ENCODE assay signal across 8 mouse cellular contexts in the genomic region with DNA sequence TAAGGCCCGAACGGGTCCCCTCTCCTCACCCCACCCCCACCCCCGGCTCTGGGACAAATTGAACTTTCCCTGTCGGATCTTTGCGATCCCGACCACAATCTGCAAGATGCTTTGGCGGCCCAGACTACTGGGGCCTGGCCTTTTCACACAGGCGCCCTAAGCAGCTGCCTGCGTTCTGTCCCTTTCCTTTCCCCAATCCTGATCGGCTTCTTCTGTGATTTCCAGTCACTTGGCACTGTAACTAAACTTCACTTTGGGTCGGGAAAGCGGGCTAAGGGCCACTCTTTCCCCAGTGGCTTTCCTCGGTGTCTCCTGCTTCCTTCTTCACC. TPM values are rescaled to one million over a fixed set of nuclear protein-coding genes. Genes with fewer than 3 reads are reported as not detected.
DNase-seq lines count a peak whose midpoint lies in the region; ATAC-seq and TF ChIP-seq lines count a peak whose summit lies in the region.

No protein-coding gene starts in this region.

- H3K9me3 ChIP-seq in hindbrain, embryonic 14.5 days (ENCODE audit: control insufficient read depth, low read length) = no peaks in the 10 kb centered on the region
- H3K9me3 ChIP-seq in midbrain, embryonic 14.5 days (ENCODE audit: control insufficient read depth, low read length) = no peaks in the 10 kb centered on the region

- peaks cover 34% of the 10 kb centered on the region for H3K4me1 ChIP-seq in hindbrain, embryonic 14.5 days (replicated peaks; ENCODE audit: control insufficient read depth, insufficient read depth, low read length)
- peaks cover 33% of the 10 kb centered on the region for H3K4me1 ChIP-seq in midbrain, embryonic 14.5 days (ENCODE audit: control insufficient read depth, insufficient read depth, low read length)

- H3K27ac ChIP-seq in layer of hippocampus, adult 2 months = peak overlapping the region; percentile 85
- H3K27ac ChIP-seq in hindbrain, embryonic 14.5 days = peak overlapping the region; percentile 83
- H3K27ac ChIP-seq in midbrain, embryonic 14.5 days (replicated peaks; ENCODE audit: low read depth, low read length) = peak overlapping the region; percentile 71

- WGBS in hindbrain, embryonic 14.5 days = 0% methylated on average over 13 of the region's 13 CpGs
- 0% methylated on average over 13 of the region's 13 CpGs for WGBS in midbrain, embryonic 14.5 days

- no peak for ATAC-seq in hindbrain, embryonic 14.5 days (ENCODE audit: low FRiP score)
- ATAC-seq in midbrain, embryonic 14.5 days (ENCODE audit: low FRiP score, low TSS enrichment) = no peak

- no peak for TF ChIP-seq CTCF in layer of hippocampus, adult 2 months (conservative IDR thresholded peaks at IDR 0.05)

- no peaks in the 10 kb centered on the region for H3K27me3 ChIP-seq in hindbrain, embryonic 14.5 days (ENCODE audit: control insufficient read depth, insufficient read depth, low read length)
- no peaks in the 10 kb centered on the region for H3K27me3 ChIP-seq in midbrain, embryonic 14.5 days (ENCODE audit: control insufficient read depth, insufficient read depth, low read length)

- DNase-seq in layer of hippocampus, adult 2 months (ENCODE audit: low spot score in 2 of 2) = no peak
- DNase-seq in layer of hippocampus, adult 8-10 months (ENCODE audit: low spot score in 2 of 2) = no peak
- peak; percentile 35 for DNase-seq in c-Kit-positive CD71-negative TER-119-negative erythroid progenitor cells, embryonic 14.5 days (ENCODE audit: low read depth)
- DNase-seq in hindbrain, embryonic 14.5 days (ENCODE audit: low spot score) = no peak
- no peak for DNase-seq in midbrain, embryonic 14.5 days
- no peak for DNase-seq in yolk sac, embryonic 10.5 days (ENCODE audit: low spot score)
- DNase-seq in cerebellum, adult 11 months = no peak
- no peak for DNase-seq in layer of hippocampus, postnatal 25 days (ENCODE audit: extremely low spot score in 1 of 2, low spot score in 1 of 2)

- H3K4me2 ChIP-seq in hindbrain, embryonic 14.5 days (replicated peaks) = peak overlapping the region; percentile 91
- peak overlapping the region; percentile 84 for H3K4me2 ChIP-seq in midbrain, embryonic 14.5 days (ENCODE audit: low read length)

- 0 out of 2 replicates have a peak, but pooled peaks cover 8% of the 10 kb centered on the region for H3K36me3 ChIP-seq in hindbrain, embryonic 14.5 days (replicated peaks; ENCODE audit: control insufficient read depth, insufficient read depth)
- no peaks in the 10 kb centered on the region for H3K36me3 ChIP-seq in midbrain, embryonic 14.5 days (ENCODE audit: control insufficient read depth, insufficient read depth, low read length)

- H3K4me3 ChIP-seq in layer of hippocampus, adult 2 months = peak overlapping the region; percentile 87
- H3K4me3 ChIP-seq in hindbrain, embryonic 14.5 days (replicated peaks; ENCODE audit: low read length) = peak overlapping the region; percentile 57
- H3K4me3 ChIP-seq in midbrain, embryonic 14.5 days (replicated peaks; ENCODE audit: low read depth, low read length) = peak overlapping the region; percentile 63

- peak overlapping the region; percentile 66 for H3K9ac ChIP-seq in hindbrain, embryonic 14.5 days
- H3K9ac ChIP-seq in midbrain, embryonic 14.5 days (replicated peaks; ENCODE audit: low read length) = peak overlapping the region; percentile 63

RNA-seq across cellular contexts. Expression of a gene that starts 17.5 kb away (rescaled TPM):
- 10 to 100 TPM; 18.1 to 18.2 TPM for total RNA-seq in layer of hippocampus, adult 2 months (2021)
- total RNA-seq in layer of hippocampus, adult 8-10 months (2022) = 10 to 100 TPM; 16.9 to 18.6 (median 17.8) TPM
- polyA plus RNA-seq in hindbrain, embryonic 14.5 days (2014; fragmentation: Nextera tagmentation; extraction: Ambion mirVana) = 33.3 and 34.3 TPM in 2 replicates
- polyA plus RNA-seq in midbrain, embryonic 14.5 days (2014; fragmentation: Nextera tagmentation; extraction: Ambion mirVana) = 32.0 and 33.2 TPM in 2 replicates
- 10 to 100 TPM; 18.4 to 19.1 TPM for total RNA-seq in layer of hippocampus, postnatal 25 days (2021)

RNA-seq across cellular contexts. Expression of a gene that starts 17.6 kb away (rescaled TPM):
- total RNA-seq in layer of hippocampus, adult 2 months (2021) = 10 to 100 TPM; 31.6 to 36.0 TPM
- total RNA-seq in layer of hippocampus, adult 8-10 months (2022) = 10 to 100 TPM; 31.1 to 40.3 (median 33.1) TPM
- 42.3 and 44.7 TPM in 2 replicates for polyA plus RNA-seq in hindbrain, embryonic 14.5 days (2014; fragmentation: Nextera tagmentation; extraction: Ambion mirVana)
- polyA plus RNA-seq in midbrain, embryonic 14.5 days (2014; fragmentation: Nextera tagmentation; extraction: Ambion mirVana) = 48.1 and 49.5 TPM in 2 replicates
- 10 to 100 TPM; 28.7 to 29.8 TPM for total RNA-seq in layer of hippocampus, postnatal 25 days (2021)

RNA-seq across cellular contexts. Expression of a gene that starts 17.6 kb away (rescaled TPM):
- 1 to 10 TPM; 4.4 to 5.5 TPM for total RNA-seq in layer of hippocampus, adult 2 months (2021)
- 1 to 10 TPM; 4.9 to 8.9 (median 7.0) TPM for total RNA-seq in layer of hippocampus, adult 8-10 months (2022)
- polyA plus RNA-seq in hindbrain, embryonic 14.5 days (2014; fragmentation: Nextera tagmentation; extraction: Ambion mirVana) = 3.0 and 3.1 TPM in 2 replicates
- 3.1 and 3.2 TPM in 2 replicates for polyA plus RNA-seq in midbrain, embryonic 14.5 days (2014; fragmentation: Nextera tagmentation; extraction: Ambion mirVana)
- total RNA-seq in layer of hippocampus, postnatal 25 days (2021) = 1 to 10 TPM; 5.2 to 5.5 TPM

RNA-seq across cellular contexts. Expression of a gene that starts 36.7 kb away (rescaled TPM):
- total RNA-seq in layer of hippocampus, adult 2 months (2021) = 10 to 100 TPM; 11.5 to 12.3 TPM
- total RNA-seq in layer of hippocampus, adult 8-10 months (2022) = 10 to 100 TPM in 3 of 4 experiments, 1 to 10 TPM in 1; 8.1 to 11.5 (median 10.8) TPM
- polyA plus RNA-seq in hindbrain, embryonic 14.5 days (2014; fragmentation: Nextera tagmentation; extraction: Ambion mirVana) = 6.7 and 7.6 TPM in 2 replicates
- polyA plus RNA-seq in midbrain, embryonic 14.5 days (2014; fragmentation: Nextera tagmentation; extraction: Ambion mirVana) = 7.5 and 7.6 TPM in 2 replicates
- total RNA-seq in layer of hippocampus, postnatal 25 days (2021) = 10 to 100 TPM in 1 of 2 experiments, 1 to 10 TPM in 1; 9.7 to 14.7 TPM
